Comparison of ENCODE assay signal across 25 mouse cellular contexts in the genomic region with DNA sequence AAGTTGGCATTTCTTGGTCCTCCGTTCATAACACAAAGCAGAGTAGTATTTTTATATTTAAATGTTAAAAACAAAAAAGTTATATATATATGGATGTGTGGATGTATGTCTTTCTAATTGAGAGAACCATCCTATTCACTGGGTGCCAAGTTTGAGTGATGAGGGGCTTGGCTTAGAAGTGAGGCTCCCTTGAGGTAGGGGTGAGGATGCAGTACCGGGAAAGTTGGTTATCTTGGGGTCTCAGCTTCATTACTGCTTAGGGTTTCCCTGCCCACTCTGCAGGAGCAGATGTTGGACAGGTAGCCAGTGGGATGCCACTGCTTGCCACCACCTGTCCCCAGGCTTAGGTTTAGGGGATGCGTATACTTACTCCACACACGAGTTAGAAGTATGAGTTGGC. TPM values are rescaled to one million over a fixed set of nuclear protein-coding genes. Genes with fewer than 3 reads are reported as not detected.
"Had no signal": no experiment of that assay in that cellular context is flagged by ENCODE, and none has a peak within 500 bp of the region (broad histone marks: within the 10 kb centered on the region; RNA-seq: fewer than 3 reads in every experiment).

No protein-coding gene starts in this region.

- H3K27me3 ChIP-seq: heart, embryonic 12.5 days; hindbrain, embryonic 12.5 days; intestine, embryonic 15.5 days; limb, embryonic 12.5 days had no signal

- H3K4me3 ChIP-seq: heart, adult 2 months; heart, embryonic 12.5 days; hindbrain, embryonic 10.5 days; hindbrain, embryonic 12.5 days; intestine, embryonic 15.5 days; left cerebral cortex, adult 2 months; limb, embryonic 10.5 days; limb, embryonic 12.5 days had no signal

- H3K9me3 ChIP-seq: heart, embryonic 12.5 days; hindbrain, embryonic 10.5 days; hindbrain, embryonic 12.5 days; intestine, embryonic 15.5 days; limb, embryonic 10.5 days; limb, embryonic 12.5 days had no signal

- H3K9ac ChIP-seq: heart, embryonic 12.5 days; hindbrain, embryonic 12.5 days; hindbrain, embryonic 14.5 days; intestine, embryonic 15.5 days; limb, embryonic 12.5 days had no signal

- H3K27ac ChIP-seq: heart, adult 2 months; hindbrain, embryonic 10.5 days; hindbrain, embryonic 12.5 days; hindbrain, embryonic 14.5 days; intestine, embryonic 15.5 days; left cerebral cortex, adult 2 months; limb, embryonic 10.5 days; limb, embryonic 12.5 days had no signal

- H3K4me1 ChIP-seq: heart, embryonic 12.5 days; hindbrain, embryonic 10.5 days; hindbrain, embryonic 12.5 days; intestine, embryonic 15.5 days; limb, embryonic 10.5 days; limb, embryonic 12.5 days had no signal

- ATAC-seq: forebrain, embryonic 16.5 days; hindbrain, embryonic 16.5 days; inflammation-experienced regulatory T-cells, adult 6 months; intestine, embryonic 15.5 days; intestine, postnatal 0 days had no signal

- DNase-seq: gastrocnemius, postnatal 25 days; heart, adult 2 months; heart, postnatal 10 days; heart, postnatal 4 days; kidney, adult 18-20 months; kidney, adult 8-10 months; layer of hippocampus, adult 9-11 months; liver had no signal

- H3K4me2 ChIP-seq: heart, embryonic 12.5 days; hindbrain, embryonic 12.5 days; hindbrain, embryonic 14.5 days; intestine, embryonic 15.5 days; limb, embryonic 12.5 days had no signal

RNA-seq across cellular contexts. Expression of a gene that starts 17.2 kb away (rescaled TPM):
- polyA plus RNA-seq: heart, adult 2 months; heart, embryonic 12.5 days; heart, embryonic 14.5 days; heart, embryonic 16.5 days; hindbrain, embryonic 10.5 days; hindbrain, embryonic 12.5 days; hindbrain, embryonic 14.5 days; hindbrain, embryonic 16.5 days; intestine, embryonic 15.5 days; intestine, postnatal 0 days; kidney, embryonic 14.5 days; kidney, embryonic 16.5 days; limb, embryonic 10.5 days; limb, embryonic 12.5 days; limb, embryonic 14.5 days had no signal

RNA-seq across cellular contexts. Expression of a gene that starts 34.6 kb away (rescaled TPM):
- polyA plus RNA-seq: heart, adult 2 months; heart, embryonic 14.5 days; intestine, postnatal 0 days had no signal
